Mouse (Mus musculus): ENCODE data around the gene Fer1l5.

The Fer1l5 gene

GRCm38 (mm10) chr1:36371934-36372845, at the start of gene Fer1l5:
Fer1l5 (plus strand) TSS chr1:36372291.
- DNase-seq (ENCODE audit: low spot score in 2 of 2), result no peak

GRCm38 (mm10) chr1:36323076-36323475, 49.0 kb upstream of the Fer1l5 start:
- no peak for DNase-seq (ENCODE audit: low spot score in 2 of 2)

GRCm38 (mm10) chr1:36323746-36324448, 48.2 kb upstream of the Fer1l5 start:
- peak; percentile 33 to 41 for DNase-seq (ENCODE audit: low spot score in 2 of 2)

- no peak for DNase-seq (ENCODE audit: low spot score in 2 of 2)
These were observed 46.2 kb upstream of the Fer1l5 start for GRCm38 (mm10) chr1:36325900-36326321.

GRCm38 (mm10) chr1:36326815-36327214, 45.3 kb upstream of the Fer1l5 start:
- DNase-seq (ENCODE audit: low spot score in 2 of 2), result no peak

- no peak for DNase-seq (ENCODE audit: low spot score in 2 of 2)
These were observed 40.3 kb upstream of the Fer1l5 start for GRCm38 (mm10) chr1:36331743-36332142.

GRCm38 (mm10) chr1:36332955-36333887, 38.9 kb upstream of the Fer1l5 start:
- no peak for DNase-seq (ENCODE audit: low spot score in 2 of 2)

GRCm38 (mm10) chr1:36342547-36342946, 29.5 kb upstream of the Fer1l5 start:
- no peak for DNase-seq (ENCODE audit: low spot score in 2 of 2)

GRCm38 (mm10) chr1:36352351-36352750, 19.7 kb upstream of the Fer1l5 start:
- DNase-seq (ENCODE audit: low spot score in 2 of 2), result no peak

- DNase-seq (ENCODE audit: low spot score in 2 of 2), result no peak
These were observed 15.0 kb upstream of the Fer1l5 start for GRCm38 (mm10) chr1:36356955-36357695.

- DNase-seq (ENCODE audit: low spot score in 2 of 2), result no peak
These were observed 4.4 kb upstream of the Fer1l5 start for GRCm38 (mm10) chr1:36367698-36368097.

GRCm38 (mm10) chr1:36368112-36368968, 3.8 kb upstream of the Fer1l5 start:
- peak in 1 of 2 experiments; percentile 12 for DNase-seq (ENCODE audit: low spot score in 2 of 2)

GRCm38 (mm10) chr1:36368969-36369645, 3.0 kb upstream of the Fer1l5 start, which contains the start of gene Kansl3:
Kansl3 (minus strand) TSS chr1:36369181.
- DNase-seq (ENCODE audit: low spot score in 2 of 2), result peak; percentile 88 to 89

- DNase-seq (ENCODE audit: low spot score in 2 of 2), result no peak
These were observed 1.2 kb upstream of the Fer1l5 start for GRCm38 (mm10) chr1:36370918-36371317.

- DNase-seq (ENCODE audit: low spot score in 2 of 2), result no peak
These were observed 6.8 kb downstream of the Fer1l5 start for GRCm38 (mm10) chr1:36378880-36379279.

GRCm38 (mm10) chr1:36379582-36379981, 7.5 kb downstream of the Fer1l5 start:
- no peak for DNase-seq (ENCODE audit: low spot score in 2 of 2)

- no peak for DNase-seq (ENCODE audit: low spot score in 2 of 2)
These were observed 24.9 kb downstream of the Fer1l5 start for GRCm38 (mm10) chr1:36397041-36397440.

- DNase-seq (ENCODE audit: low spot score in 2 of 2), result no peak
These were observed 29.4 kb downstream of the Fer1l5 start for GRCm38 (mm10) chr1:36401509-36401908.

GRCm38 (mm10) chr1:36404531-36404930, 32.4 kb downstream of the Fer1l5 start:
- no peak for DNase-seq (ENCODE audit: low spot score in 2 of 2)
